Mouse (Mus musculus) megakaryocyte-erythroid progenitor cell, adult 5-6 weeks (primary cell): ENCODE results near the gene Syk. TPM values are rescaled to one million over a fixed set of nuclear protein-coding genes. Genes with fewer than 3 reads are reported as not detected.

ENCODE experiments used
- ATAC-seq: replicated peaks from 2 replicates; pipeline ENCODE4 v1.8.0; 2016; ENCODE audit warnings: mild to moderate bottlenecking, inconsistent platforms; ENCODE audit not compliant: severe bottlenecking, poor library complexity, low FRiP score, low TSS enrichment
- total RNA-seq, 2 experiments: library from RNA; stranded (forward) in 1 of 2; stranded (reverse) in 1 of 2; fragments of 200-1000, 215-1000 nt in 1 of 2; fragments of >200 nt in 1 of 2; fragmentation: Nextera tagmentation in 1 of 2; gene quantifications; 2 replicates each; pipeline ENCODE4 v1.2.3; 2014 to 2017

Syk gene
- total RNA-seq, 2 experiments from 2014 or later = 25.6 to 34.0 TPM

GRCm38 (mm10) chr13:52676671-52677445 lies 93.9 kb downstream of the Syk start:
- ATAC-seq = no peak

GRCm38 (mm10) chr13:52679906-52680305 lies 96.9 kb downstream of the Syk start:
- ATAC-seq = no peak

- ATAC-seq = no peak
Observed at GRCm38 (mm10) chr13:52682107-52682506, 99.1 kb downstream of the Syk start.

- ATAC-seq = no peak
Observed at GRCm38 (mm10) chr13:52690425-52690824, 107.5 kb downstream of the Syk start.

GRCm38 (mm10) chr13:52692311-52692710 lies 109.3 kb downstream of the Syk start:
- ATAC-seq = no peak

- ATAC-seq = no peak
Observed at GRCm38 (mm10) chr13:52694857-52695256, 111.9 kb downstream of the Syk start.

Other genes with a start within 250 kb of the Syk start
- gene Diras2, start 51.9 kb upstream of the Syk start, total RNA-seq (2014; fragmentation: Nextera tagmentation) = 0.22 TPM in 1 of 2 replicates, not detected in the other
- 0.47 and 0.57 TPM in 2 replicates for gene Diras2, start 51.9 kb upstream of the Syk start, total RNA-seq (2017)